Mouse (Mus musculus): Measurements from ENCODE around the gene Gabbr2.

DNA sequence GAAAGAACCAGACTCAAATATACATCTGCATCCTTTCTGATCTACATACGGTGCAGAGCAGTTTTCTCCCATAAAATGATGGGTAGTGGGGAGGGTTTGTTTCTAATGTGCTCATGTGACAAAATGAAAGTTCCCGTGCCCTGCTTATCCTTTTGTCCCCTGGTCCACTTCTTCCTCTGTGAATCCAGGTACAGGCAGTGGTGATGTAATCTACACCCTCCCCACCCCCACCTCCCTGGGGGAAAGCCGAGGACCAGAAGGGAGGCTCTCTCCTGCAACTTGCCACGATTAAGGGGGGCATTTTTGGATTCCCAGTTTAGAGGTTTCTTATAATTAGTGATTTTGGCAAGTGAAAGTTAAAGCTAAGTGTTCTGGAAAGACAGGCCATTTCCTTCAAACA, 110.4 kb downstream of the Gabbr2 start:
- TF ChIP-seq CTCF (IDR thresholded peaks at IDR 0.05; ENCODE audit: control insufficient read depth, insufficient read depth, insufficient read length) (no peak), FOSL1 (IDR thresholded peaks at IDR 0.05; ENCODE audit: insufficient read depth, low read length, poor library complexity, severe bottlenecking) (no peak)

Data from C2C12 (cell line).